Mouse (Mus musculus): ENCODE results near the gene Gm10964. TPM values are rescaled to one million over a fixed set of nuclear protein-coding genes. Genes with fewer than 3 reads are reported as not detected.
A peak's percentile ranks its signal among the peaks of the same experiment; 100 is the strongest.

Gene Gm10964
- total RNA-seq (2021) = not detected
- long read RNA-seq, experiment 1, partial matches to known transcripts = 0 of 2 reads
- long read RNA-seq, experiment 1, other reads (novel, unspliced or antisense) = 2 of 2 reads
- long read RNA-seq, experiment 2, partial matches to known transcripts = 0 of 1 reads
- long read RNA-seq, experiment 2, other reads (novel, unspliced or antisense) = 1 of 1 reads

- intact Hi-C loops (cut with DNase I; ENCODE audit: low total_unique reads) = loop anchor here (5.0 to 10.0 kb wide), 2 partner anchors 145 to 347 kb away; no protein-coding TSS in a partner anchor
- DNase-seq = no peak
Measured at GRCm38 (mm10) chr3:103739329-103739728, at the start of gene Gm10964. Gene Gm10964 (plus strand): TSS chr3:103739366.

- no peak for DNase-seq
- intact Hi-C loops (cut with DNase I; ENCODE audit: low total_unique reads) = no loop called here
Measured at GRCm38 (mm10) chr3:103690506-103690905, 48.7 kb upstream of the Gm10964 start.

GRCm38 (mm10) chr3:103695556-103695955 lies 43.6 kb upstream of the Gm10964 start:
- DNase-seq = no peak
- intact Hi-C loops (cut with DNase I; ENCODE audit: low total_unique reads) = no loop called here

GRCm38 (mm10) chr3:103696388-103696925 lies 42.7 kb upstream of the Gm10964 start:
- intact Hi-C loops (cut with DNase I; ENCODE audit: low total_unique reads) = no loop called here
- no peak for DNase-seq

GRCm38 (mm10) chr3:103704661-103705060 lies 34.5 kb upstream of the Gm10964 start:
- intact Hi-C loops (cut with DNase I; ENCODE audit: low total_unique reads) = no loop called here
- DNase-seq = no peak

- DNase-seq = no peak
- intact Hi-C loops (cut with DNase I; ENCODE audit: low total_unique reads) = no loop called here
Measured at GRCm38 (mm10) chr3:103705426-103705825, 33.7 kb upstream of the Gm10964 start.

- intact Hi-C loops (cut with DNase I; ENCODE audit: low total_unique reads) = no loop called here
- DNase-seq = no peak
Measured at GRCm38 (mm10) chr3:103709470-103710040, 29.6 kb upstream of the Gm10964 start.

- DNase-seq = no peak
- intact Hi-C loops (cut with DNase I; ENCODE audit: low total_unique reads) = no loop called here
Measured at GRCm38 (mm10) chr3:103712196-103712595, 27.0 kb upstream of the Gm10964 start.

- DNase-seq = no peak
- intact Hi-C loops (cut with DNase I; ENCODE audit: low total_unique reads) = no loop called here
Measured at GRCm38 (mm10) chr3:103714236-103714875, 24.8 kb upstream of the Gm10964 start.

- intact Hi-C loops (cut with DNase I; ENCODE audit: low total_unique reads) = no loop called here
- no peak for DNase-seq
Measured at GRCm38 (mm10) chr3:103714942-103715341, 24.2 kb upstream of the Gm10964 start.

- DNase-seq = peak; percentile 54
Measured at GRCm38 (mm10) chr3:103715762-103716693, 23.1 kb upstream of the Gm10964 start.

GRCm38 (mm10) chr3:103716774-103717760 lies 22.1 kb upstream of the Gm10964 start:
- DNase-seq = peak; percentile 41

More at GRCm38 (mm10) chr3:103715762-103716693, 23.1 kb upstream of the Gm10964 start:
- intact Hi-C loops (cut with DNase I; ENCODE audit: low total_unique reads) = no loop called here

GRCm38 (mm10) chr3:103718728-103719127 lies 20.4 kb upstream of the Gm10964 start:
- intact Hi-C loops (cut with DNase I; ENCODE audit: low total_unique reads) = no loop called here
- DNase-seq = no peak

More at GRCm38 (mm10) chr3:103716774-103717760, 22.1 kb upstream of the Gm10964 start:
- intact Hi-C loops (cut with DNase I; ENCODE audit: low total_unique reads) = no loop called here

- intact Hi-C loops (cut with DNase I; ENCODE audit: low total_unique reads) = no loop called here
- DNase-seq = no peak
Measured at GRCm38 (mm10) chr3:103724137-103724536, 15.0 kb upstream of the Gm10964 start.

- DNase-seq = no peak
- intact Hi-C loops (cut with DNase I; ENCODE audit: low total_unique reads) = no loop called here
Measured at GRCm38 (mm10) chr3:103726642-103727041, 12.5 kb upstream of the Gm10964 start.

GRCm38 (mm10) chr3:103727813-103728326 lies 11.3 kb upstream of the Gm10964 start:
- intact Hi-C loops (cut with DNase I; ENCODE audit: low total_unique reads) = no loop called here
- DNase-seq = no peak

- intact Hi-C loops (cut with DNase I; ENCODE audit: low total_unique reads) = loop anchor here (10.0 kb wide), 1 partner anchor 155 kb away; no protein-coding TSS in a partner anchor
- DNase-seq = no peak
Measured at GRCm38 (mm10) chr3:103729850-103730249, 9.3 kb upstream of the Gm10964 start.

- DNase-seq = no peak
- intact Hi-C loops (cut with DNase I; ENCODE audit: low total_unique reads) = loop anchor here (10.0 kb wide), 1 partner anchor 153 kb away; no protein-coding TSS in a partner anchor
Measured at GRCm38 (mm10) chr3:103732116-103732515, 7.0 kb upstream of the Gm10964 start.
